Mouse (Mus musculus) WW6 (cell line): ENCODE results near the gene Atp6v0b.

Experiments
- DNase-seq: peaks from one replicate; pipeline ENCODE4 v3.0.0-alpha.2; 2013; ENCODE audit warnings: low read depth, low spot score

The Atp6v0b gene

DNA sequence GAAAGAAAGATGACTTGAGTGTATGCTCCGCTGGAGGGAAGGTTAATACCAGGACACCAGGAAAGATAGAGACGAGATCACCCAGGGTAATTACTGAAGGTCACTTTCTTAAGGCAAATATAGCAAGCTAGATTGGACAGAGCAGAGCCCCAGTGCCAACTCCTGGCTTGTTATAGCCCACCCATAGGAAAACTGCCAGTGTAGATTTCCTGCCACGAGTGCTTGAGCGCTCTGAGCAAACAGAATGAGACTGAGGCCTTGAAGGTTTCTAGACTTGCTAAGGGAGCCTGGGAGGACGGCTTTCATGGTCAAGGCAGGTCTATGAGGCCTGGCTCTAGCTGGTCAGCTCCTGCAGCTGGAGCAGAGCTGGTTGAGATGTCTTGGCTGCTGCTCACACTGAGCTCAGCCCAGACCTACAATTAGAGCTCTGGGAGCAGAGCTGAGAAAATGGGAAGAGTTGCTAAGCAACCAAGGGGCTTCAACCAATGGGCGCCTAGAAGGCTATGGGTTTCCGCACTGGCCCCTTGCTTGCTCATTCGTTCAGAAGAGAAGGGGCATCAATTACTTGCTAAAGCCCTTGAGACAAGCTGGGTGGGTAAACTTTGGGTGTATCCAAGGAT is 21.8 kb upstream of the Atp6v0b start:
- DNase-seq = no peak

DNA sequence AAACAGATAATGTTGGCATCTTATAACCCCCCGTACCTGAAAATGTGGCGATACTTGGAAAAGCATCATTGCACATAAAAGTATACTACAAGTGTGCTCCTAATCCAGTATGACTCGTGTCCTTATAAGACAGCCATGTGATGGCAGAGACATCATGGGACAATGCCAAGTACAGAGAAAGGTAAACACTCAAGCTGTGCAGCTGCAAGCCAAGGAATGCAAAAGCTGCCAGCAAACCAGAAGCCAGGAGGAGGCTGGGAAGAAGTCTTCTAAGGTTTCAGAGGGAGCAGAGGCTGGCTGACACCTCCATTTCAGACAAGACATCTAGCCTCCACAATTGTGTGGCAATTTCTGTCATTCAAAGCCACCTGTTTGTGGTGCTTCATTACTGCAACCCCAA is 19.1 kb upstream of the Atp6v0b start:
- no peak for DNase-seq

DNA sequence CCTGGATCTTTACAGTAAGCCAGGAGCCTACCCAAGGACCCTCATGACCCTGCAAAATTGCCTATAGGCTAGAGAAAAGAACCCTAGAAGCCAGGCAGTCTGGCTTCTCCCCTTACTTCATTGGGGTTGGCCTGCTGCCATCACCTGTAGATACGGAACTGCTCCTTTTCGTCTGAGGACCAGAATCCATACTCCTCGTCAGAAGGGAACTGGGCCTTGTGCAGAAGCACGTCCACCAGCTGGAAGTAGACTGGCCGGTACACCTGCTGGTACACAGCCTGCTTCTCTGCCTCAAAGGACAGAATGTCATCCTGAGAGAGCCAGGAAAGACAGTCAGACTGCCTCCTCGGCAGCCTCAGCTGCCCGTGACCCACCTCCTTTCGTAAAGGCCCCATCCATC is 17.6 kb upstream of the Atp6v0b start:
- DNase-seq = no peak

DNA sequence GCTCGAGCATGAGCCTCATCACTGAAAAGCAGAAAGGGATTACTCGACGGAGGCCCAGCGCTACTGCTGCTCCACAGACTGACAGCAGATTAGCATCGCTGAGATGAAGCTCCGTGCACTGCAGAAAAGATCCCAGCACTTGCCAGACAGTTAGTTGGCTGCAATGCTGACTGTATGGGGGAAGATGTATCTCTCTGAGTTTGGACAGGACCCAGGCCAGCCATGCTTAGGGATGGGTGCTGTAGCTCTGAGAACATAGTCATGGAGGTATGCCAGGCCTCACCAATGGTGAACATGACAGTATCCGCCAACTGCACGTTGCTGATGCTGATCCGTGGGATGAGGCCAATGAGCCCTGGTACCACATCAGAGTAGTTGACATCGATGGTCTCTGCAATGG is 17.0 kb upstream of the Atp6v0b start:
- no peak for DNase-seq

DNA sequence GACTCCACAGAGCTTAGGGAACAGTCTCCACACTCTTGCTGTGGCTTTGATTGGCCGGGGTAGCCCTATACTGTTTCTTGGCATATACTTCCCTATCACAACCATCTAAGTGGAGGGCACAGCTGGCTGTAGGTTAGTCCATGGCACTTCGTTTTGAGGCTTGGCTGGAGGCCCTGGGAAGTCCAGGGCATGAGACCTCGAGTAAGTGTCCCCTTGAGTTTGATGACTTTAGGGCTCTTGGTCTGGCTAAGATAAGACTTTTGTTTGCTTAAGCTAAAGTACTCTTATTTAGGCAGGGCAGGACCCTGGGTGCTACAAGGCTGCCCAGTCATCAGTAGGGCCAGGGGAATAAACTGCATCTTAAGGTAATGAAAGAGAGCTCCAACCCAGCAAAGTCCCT is 11.0 kb upstream of the Atp6v0b start:
- DNase-seq = no peak

DNA sequence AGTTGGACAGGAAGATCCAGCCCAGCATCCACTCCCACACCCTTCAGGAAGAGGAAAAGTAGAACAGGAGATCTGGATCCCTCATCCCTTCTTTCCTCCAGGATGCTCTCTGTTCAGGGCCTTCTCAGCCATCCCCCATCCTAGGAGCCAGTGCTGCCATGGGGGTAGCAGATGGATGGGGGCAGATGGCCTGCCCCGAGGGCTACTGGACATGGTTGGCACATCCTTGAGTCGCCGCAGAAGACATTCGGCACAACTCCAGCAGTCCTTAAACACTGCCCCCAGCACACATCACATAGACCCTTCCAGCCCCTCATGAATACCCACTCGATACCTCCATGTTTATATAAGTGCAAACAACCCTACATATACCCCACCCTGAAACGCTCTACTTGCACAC is 8.9 kb upstream of the Atp6v0b start:
- no peak for DNase-seq

DNA sequence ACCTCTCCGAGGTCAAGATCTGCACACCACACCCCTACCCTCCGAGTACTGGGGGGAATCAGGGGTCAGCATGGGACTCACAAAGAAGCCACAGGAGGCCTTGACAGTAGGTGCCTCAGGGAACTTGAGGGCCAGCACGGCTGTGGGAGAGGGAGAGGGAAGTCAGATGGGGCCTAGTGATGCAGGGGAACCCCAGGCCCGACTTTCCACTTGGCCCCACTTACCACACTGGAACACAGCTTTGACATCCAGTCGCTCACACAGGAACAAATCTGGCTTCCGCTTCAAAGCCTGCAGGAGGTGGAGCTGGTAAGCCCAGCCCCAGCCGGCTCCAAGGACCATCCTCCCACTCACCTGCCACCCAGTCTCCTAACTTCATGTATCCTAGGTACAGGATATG is 8.2 kb upstream of the Atp6v0b start:
- DNase-seq = no peak

DNA sequence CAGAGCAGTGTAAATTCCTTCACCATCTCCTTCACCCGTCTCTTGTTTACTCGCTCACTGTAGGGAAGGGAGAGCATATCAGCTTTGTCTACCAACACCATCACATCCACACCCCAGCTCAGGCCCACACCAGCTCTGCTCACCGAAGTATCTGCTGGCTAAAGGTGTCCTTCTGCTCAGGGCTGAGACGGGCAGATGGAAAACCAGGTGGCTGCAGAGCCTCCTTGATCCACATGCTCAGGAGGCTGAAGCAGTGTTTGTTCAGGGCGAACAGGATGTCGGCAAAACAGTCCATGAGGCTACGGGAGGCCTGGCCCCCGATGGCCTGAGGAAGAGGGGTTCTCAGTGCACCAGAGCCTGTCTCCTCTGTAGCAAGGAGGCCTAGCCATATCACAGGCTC is 7.5 kb upstream of the Atp6v0b start:
- DNase-seq = no peak

DNA sequence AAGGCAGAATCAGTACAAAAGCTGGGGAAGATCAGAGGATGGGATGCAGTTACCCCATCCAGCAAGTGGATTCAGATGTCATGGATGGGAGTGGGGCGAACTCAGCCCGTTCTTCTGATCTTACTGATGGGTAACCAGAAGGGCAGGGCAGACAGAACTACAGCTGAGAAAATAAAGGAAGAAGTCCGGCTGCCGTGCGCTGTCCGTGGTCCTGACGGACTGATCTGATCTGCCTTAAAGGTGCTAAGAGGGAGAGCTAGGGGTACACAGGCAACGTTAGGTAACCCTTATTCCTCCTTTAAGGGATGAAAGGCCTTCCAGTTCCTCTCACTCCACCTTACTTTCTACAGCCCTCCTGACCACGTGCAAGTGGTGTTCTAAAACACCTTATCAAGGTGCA is 6.2 kb upstream of the Atp6v0b start:
- no peak for DNase-seq

DNA sequence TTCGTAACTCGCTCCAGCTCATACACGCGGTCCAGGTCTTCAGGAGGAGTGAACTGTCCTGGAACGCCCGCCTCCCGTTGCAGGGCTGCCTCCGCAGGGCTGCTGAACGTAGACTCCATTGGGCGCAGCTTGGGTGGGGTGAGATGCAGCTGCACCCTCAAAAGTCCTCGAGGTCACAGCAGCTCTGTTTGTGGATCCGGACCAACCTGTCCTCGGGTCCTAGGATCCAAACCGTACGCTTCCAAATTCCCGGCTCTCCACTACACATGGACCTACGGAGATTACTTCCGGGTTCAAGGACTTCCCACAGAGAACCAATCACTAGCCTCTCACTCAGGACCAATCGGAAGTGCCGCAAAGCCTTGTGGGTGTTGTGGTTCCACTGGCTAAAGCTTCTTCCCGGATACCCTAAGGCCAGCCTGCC is 4.6 kb upstream of the Atp6v0b start, which contains the start of gene Dph2:
Dph2 (minus strand) TSS at position 295 of the 424 bp plus-strand sequence.
- DNase-seq = peak; percentile 66

DNA sequence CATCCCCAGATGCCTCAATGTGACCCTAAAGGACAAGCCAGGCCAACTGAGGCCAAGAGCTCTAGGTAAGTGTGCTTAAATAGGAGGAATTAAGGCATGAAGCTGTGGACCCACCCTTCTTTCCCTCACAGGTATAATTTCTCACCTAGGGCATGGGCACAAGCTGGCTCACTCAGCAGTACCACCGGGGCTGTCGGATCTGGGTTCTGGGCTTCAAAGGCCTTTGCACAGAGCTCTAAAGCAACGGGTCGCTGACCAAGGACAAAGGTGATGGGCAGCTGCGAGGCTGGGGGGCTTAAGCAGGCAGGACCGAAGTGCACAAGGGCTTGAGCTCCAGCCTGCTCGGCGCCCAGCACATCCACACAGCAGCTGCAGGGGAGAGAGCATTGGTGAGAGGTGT is 3.6 kb upstream of the Atp6v0b start:
- no peak for DNase-seq

DNA sequence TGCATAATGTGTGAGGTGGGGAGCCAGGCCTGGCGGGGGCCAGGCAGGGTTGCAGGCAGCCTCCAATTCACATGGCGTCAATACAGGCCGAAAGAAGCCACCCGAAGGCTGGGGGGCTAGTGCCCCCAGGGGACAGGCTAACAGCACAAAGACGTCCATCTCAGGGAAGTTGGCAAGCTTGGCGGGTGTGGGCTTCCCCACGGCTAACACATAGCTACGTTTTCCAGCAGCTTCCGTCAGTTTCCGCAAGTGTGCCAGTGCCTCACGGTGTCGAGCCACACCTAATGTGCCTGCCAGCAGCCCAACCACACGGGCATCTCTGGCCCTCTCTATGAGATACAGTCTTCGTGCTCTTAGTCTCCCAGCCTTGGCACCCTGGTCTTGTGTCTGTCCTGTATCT is 2.9 kb upstream of the Atp6v0b start:
- DNase-seq = no peak

DNA sequence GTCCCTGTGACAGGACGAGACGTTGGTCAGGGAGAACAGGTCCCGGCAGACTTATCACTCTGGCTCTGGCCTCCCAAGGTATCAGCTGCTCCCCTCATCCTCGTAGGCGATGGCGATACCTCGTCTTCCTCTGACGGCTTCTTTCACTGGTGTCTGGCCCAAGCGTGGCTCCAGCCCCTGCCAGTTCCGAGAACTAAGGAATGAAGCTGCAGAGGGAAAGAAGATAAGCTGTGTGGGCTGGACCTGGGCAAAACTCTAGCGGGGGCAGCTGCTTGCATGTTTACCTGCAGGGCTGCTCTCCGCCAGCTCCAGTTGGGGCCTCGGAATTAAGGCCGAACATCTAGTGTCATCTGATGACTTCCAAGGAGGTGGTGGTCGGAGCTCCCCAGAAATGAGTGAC is 2.3 kb upstream of the Atp6v0b start:
- DNase-seq = no peak

DNA sequence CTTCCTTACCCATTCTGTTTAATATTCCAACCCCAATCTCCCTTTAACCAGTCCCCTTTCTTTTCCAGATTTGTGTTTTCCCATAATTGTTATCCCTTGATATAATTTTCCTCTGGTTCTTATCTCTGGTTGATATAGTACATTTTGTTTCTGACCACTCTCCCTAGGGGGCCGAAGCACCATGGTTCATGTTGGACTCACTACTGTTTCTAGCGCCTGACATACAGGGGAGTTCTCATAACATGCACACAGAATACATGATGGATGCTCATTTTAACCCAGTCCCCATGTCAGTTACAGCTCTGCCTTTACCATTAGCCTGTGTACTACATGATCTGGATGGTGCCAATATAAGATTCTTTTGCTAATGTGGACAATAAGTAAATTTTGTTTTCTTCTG is 787 bp upstream of the Atp6v0b start:
- DNase-seq = no peak

DNA sequence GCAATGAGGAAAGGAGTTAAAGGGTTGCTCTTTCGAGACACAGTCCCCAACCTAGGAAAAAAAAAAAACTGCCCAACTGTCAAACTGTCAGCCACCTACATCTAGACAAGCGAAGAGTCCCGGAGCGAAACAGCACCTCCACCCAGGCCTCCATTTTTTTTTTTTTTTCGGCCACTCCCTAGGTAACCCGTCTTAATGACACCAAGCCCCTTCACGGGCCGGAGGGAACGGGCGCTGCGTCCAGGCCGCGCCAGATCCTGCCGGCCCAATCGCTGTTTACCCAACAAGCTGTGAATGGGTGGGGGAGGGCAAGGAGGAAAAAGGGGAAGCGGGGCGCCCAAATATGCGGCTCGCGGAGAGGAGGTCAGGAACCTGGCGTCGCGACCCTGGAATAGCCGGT is 489 bp downstream of the Atp6v0b start:
- no peak for DNase-seq

DNA sequence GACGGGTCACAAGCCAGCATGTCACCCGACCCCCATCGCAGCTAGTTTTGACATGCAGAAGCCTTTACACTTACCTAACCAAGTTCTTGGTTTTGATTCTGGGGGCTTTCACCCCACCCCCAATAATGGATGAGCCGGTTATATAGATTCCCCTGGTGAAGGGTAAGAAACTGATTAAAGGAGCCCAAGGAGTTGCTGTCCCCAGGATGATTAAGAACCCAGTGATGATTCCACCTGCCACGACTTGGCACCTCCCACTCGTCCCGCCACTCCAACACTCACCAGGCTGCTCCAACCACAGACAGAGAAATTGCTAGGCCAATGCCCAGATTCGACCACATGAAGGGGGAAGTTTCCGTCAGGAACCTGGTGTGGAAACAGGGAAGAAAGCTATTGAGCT is 1.1 kb downstream of the Atp6v0b start:
- no peak for DNase-seq

DNA sequence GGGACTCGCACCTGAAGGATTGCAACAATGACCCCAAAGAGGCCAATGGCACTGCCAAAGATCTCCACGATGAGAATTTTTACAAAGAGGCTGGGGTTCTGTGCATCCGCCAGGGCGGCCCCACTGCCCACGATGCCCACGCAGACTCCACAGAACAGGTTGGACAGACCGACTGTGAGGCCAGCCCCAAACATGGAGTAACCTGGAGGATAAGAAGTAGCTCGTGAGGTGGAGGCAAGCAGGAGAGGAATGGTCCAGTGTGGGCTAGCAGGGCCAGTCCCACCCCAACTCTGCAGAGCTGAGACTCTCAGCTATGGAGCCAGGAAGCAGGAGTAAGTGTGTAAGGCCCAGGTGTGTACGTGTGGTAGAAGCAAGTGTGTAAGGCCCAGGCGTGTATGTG is 2.0 kb downstream of the Atp6v0b start:
- DNase-seq = no peak

DNA sequence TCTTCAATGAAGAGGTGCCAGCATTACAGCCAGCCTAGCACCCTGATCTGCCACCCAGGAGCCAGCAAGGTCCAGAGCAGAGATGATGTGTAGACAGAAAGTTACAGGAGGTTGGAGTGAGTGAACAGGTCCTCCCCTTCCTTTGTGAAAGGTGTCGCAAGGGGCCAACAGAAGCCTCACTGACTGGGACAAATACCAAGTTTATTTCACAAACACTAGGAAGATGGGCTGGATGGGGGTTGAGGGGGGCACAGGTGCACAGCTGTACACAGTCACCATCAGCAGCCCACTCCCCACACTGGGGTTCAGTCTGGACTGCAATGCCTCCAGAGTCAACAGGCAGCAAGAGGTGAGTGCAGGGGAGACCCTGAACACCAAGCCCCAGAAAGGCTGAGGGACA is 3.0 kb downstream of the Atp6v0b start:
- DNase-seq = no peak

DNA sequence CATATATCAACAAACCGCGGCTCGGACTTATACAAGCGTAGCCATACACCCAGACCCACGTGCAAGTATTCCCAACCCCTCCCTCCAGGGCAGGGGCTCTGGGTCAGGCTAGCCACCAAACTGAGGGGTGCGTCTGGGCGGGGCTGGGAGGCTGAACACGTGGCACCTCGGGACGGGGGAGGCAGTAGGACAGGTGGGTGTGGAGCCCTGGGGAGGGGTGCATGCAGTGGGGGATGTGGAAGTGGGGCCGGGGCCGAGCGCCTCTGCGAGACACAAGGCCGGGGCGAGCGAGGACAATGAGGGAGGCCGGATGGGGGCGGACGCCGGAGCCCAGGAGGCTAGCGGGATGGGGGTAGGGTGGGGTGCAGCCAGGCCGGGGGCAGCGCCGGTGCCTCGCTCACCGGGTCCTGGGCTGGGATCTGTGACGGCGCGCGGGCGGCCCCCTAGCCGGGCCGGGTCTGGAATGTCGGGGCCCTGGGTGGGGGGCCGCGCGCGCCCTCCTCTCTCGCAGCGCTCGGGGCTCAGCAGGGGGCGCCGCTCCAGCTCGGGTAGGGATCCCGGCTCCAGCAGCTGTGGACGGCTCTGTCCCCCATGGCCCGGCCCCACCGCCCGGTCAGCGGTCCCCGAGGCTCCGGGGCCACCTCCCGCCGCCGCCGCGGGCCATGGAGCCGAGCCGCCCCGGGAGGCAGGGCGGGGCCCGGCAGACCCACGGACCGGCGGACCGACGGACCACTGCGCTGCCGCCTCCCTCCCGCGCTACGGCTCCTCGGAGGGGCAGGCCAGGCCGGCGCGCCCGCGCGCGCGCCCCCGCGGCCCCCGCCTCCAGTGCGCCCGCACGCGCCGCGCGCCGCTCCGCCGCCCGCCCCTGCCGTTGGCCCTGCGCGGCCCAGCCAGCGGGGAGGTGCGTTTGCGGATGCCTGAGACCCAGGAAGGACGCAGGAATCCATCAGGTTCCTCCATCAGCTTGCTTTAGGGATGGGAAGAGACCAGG is 4.1 kb downstream of the Atp6v0b start, which contains the start of gene B4galt2:
B4galt2 (minus strand) TSS at position 787 of the 991 bp plus-strand sequence.
- no peak for DNase-seq

DNA sequence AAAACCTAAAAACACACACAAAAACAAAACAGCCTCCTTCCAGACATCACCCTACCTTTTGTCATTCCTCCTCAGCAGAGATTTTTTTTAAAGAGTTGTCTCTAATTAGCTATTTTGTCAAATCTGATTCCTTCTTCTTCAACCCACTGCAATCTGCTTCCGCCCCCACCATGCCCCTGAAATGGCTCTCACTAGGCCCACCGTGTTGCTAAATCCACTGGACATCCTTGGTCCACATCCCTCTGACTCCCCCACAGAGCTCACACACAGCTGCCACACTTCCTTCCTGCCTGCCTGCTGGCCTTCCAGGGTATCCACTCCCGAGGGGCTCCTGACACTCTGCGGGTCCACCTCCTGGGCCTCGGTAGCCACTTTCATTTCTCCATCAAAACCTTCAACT is 8.4 kb downstream of the Atp6v0b start:
- no peak for DNase-seq

DNA sequence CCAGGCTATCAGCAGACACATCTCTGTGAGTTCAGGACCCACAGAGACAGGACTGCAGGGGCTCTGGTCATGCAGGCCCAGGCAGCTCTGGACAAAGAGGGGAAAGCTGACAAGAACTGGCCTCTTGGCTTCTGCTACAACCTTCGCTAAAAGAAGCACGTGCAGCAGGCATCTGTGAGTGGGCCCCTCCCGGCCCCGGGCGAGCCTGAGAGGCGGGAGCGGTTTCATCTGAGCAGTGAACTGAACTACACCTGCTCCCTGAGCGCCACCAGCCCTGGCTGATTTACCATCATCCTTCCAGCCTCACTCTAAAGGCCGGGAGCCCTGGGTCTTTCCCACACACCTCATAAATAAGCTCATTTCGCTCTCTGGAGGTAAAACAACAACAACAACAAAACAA is 8.8 kb downstream of the Atp6v0b start:
- DNase-seq = no peak

DNA sequence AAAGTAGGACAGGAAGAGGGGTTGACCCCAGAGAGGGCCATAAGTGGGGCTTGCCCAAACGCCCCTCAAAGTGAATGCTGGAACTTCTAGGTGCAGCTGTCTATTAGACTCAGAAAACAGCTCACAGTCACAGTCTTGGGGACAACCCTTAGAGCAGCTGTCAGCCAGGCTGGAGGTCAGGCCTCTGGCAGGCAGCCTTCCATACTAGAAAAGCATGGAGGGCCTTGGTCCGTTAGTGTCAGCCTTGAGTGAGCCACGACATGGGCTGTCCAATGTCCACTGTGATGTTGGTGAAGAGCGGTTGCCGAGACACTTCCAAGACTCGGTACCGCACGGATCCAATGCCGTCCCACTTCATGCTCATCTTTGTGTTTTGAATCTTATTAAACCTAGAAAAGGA is 13.5 kb downstream of the Atp6v0b start:
- DNase-seq = no peak

DNA sequence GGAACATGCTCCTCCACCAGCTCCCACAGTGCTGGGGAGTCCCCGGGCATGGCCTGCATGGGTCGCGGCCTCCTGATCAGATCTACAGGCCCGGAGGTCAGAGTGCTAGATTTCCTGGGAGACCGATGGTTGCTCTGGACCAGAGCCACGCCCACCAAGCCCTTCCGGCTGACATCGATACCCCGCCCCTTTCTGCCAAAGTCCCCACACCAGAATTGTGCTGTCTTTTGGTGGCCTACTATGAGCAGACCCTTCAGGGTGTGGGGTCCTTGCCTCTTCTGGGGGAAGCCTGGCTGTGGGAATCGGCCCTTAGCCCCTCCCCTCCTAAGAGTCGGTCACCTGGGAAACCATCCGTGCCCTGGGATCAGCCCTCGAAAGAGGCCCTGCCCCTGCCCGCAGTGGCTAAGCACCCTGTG is 14.7 kb downstream of the Atp6v0b start, which contains the start of gene Ccdc24:
Ccdc24 (minus strand) TSS at position 87 of the 416 bp plus-strand sequence.
- no peak for DNase-seq
